Mouse (Mus musculus) cortical plate, adult 2 months (tissue): ENCODE measurements at regions not wholly inside any gene's neighbourhood (a gene's known extent, or its start where the extent isn't known, plus 50 kb on each side); places are given as distances from the start of the nearest gene placed in this dataset.

Experiments
- CTCF ChIP-seq: fragments of 200-500 bp; IDR thresholded peaks from 2 replicates; pipeline ENCODE4 v1.5.1; 2011; ENCODE audit warnings: mild to moderate bottlenecking, control low read depth, low read length; ENCODE audit not compliant: insufficient read depth; ENCODE audit errors: extremely low read depth
- POLR2A ChIP-seq: fragments of 200-500 bp; IDR thresholded peaks from 2 replicates; pipeline ENCODE4 v1.6.1; 2011; ENCODE audit warnings: mild to moderate bottlenecking, low read length, control low read depth; ENCODE audit not compliant: insufficient read depth; ENCODE audit errors: extremely low read depth

DNA sequence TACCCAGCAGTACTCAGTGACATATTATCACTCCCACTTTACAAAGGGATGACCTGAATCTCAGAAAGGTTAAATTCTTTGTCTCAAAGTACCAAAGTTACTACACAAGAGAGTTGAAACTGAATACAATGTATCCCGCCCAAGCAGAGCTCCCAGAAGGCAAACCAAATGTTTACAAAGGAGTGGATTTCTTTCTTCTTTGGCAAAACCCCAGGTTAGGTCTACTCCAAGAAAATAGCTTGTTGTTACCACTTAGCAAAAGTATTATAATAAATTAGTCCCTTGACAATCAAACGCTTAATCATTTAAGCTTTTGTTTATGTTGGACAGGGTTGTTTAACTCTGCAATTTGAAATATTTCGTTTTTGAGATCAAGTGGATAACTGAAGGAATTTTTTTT is 58.6 kb upstream of the Cxadr start:
- TF ChIP-seq POLR2A, result no peak
- TF ChIP-seq CTCF, result no peak
